Mouse (Mus musculus): ENCODE data around the gene Robo1. TPM values are rescaled to one million over a fixed set of nuclear protein-coding genes. Genes with fewer than 3 reads are reported as not detected.

Robo1 gene
- polyA plus RNA-seq, 1 experiment from 2014 or later, result 66.9 TPM

DNA sequence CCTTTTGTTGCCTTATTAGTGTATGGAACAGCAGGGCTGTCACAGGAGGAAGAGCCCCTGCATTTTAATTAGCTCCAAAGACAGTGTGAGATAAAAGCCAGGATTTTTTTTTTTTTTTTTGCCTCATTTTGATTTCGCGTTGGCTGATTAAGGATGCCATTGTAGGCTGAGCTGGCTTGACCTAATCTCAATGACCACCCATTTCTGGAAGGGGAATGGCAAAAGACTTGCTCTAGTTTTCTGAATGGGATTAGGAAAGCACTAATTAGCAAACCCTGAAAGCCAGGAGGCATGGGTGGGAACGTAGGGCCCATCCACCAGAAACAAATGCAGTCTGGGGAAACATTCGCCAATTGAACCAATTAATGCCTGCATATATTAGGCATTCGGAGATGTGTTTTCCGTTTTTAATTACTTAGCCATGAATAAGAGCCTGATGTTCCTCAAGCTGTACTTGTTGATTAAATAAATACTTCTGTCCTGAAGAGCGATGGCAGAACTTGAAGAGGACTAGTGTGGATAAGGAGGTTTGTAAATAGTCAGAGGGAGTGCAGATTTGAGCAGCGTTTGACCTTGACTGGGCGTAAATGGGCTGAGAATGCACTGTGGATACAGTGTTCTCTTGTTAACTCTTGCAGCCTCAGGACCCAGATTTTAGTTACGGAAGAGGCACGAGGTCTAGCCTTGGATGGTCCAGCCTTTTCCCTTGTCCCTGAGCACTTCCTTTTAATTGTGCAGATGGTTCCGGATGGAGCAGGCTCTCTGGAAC lies 391.3 kb downstream of the Robo1 start:
- Histone ChIP-seq H3K36me3 (replicated peaks) (no peaks in the 10 kb centered on the region), H3K27me3 (replicated peaks) (no peaks in the 10 kb centered on the region), H3K27ac (peak overlapping the region; percentile 67), H3K4me3 (no peak overlapping the region), H3K4me1 (peaks cover 30% of the 10 kb centered on the region), H3K4me2 (peak overlapping the region; percentile 11; the same call in 1 of the 2 replicates), H3K9me3 (no peaks in the 10 kb centered on the region), H3K9ac (no peak overlapping the region)
- peak; percentile 74 for ATAC-seq (replicated peaks)
- 22% methylated on average over 12 of the region's 12 CpGs for WGBS

DNA sequence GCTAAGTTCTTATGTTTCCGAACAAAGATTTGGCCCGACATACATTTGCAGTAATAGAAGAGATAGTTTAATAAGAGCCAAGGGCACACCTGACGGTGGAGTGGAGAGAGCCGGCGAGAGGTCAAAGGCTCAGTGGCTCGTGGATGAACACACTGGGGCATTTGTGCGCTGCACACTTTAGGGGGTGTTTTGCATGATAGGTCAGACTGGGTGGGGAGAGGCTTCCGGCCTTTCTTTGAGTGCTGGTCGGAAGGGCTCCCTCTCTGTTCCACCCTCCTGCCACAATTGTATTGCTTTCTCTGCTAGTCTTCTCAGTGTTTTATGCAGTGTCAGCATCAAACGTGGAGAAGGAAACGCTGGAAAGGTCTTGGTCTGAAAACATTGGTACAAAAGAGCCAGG lies 392.2 kb downstream of the Robo1 start:
- Histone ChIP-seq H3K9me3 (no peaks in the 10 kb centered on the region), H3K4me1 (peaks cover 27% of the 10 kb centered on the region), H3K9ac (no peak overlapping the region), H3K27me3 (replicated peaks) (no peaks in the 10 kb centered on the region), H3K27ac (peak overlapping the region; percentile 67; the same call in 1 of the 2 replicates), H3K36me3 (replicated peaks) (no peaks in the 10 kb centered on the region), H3K4me3 (no peak overlapping the region), H3K4me2 (no peak overlapping the region)
- 74% methylated on average over 11 of the region's 11 CpGs for WGBS
- no peak for ATAC-seq (replicated peaks)

DNA sequence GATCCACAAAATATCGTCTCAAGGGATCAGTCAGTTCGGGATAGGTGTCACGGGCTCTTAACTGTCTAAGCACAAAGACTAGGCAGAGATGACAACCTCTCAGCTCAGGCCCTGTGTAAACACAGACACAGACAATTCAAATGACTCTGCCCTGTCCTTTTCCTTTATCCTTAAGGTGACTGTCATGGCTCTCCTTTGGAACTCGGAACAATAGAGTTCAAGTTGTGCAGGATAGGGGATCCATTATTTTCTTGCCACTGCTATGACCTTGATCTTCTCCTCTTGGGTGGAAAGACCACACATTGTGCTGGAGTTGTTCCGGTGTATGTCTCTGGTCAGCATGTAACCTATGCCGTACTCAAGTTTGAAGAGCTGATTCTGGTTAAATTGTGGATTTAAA lies 395.4 kb downstream of the Robo1 start:
- Histone ChIP-seq H3K27ac (no peak overlapping the region), H3K9me3 (no peaks in the 10 kb centered on the region), H3K4me1 (peaks cover 23% of the 10 kb centered on the region), H3K4me3 (no peak overlapping the region), H3K4me2 (no peak overlapping the region), H3K27me3 (replicated peaks) (no peaks in the 10 kb centered on the region), H3K36me3 (replicated peaks) (no peaks in the 10 kb centered on the region), H3K9ac (no peak overlapping the region)
- ATAC-seq (replicated peaks), result no peak
- 65% methylated on average over 6 of the region's 6 CpGs for WGBS

DNA sequence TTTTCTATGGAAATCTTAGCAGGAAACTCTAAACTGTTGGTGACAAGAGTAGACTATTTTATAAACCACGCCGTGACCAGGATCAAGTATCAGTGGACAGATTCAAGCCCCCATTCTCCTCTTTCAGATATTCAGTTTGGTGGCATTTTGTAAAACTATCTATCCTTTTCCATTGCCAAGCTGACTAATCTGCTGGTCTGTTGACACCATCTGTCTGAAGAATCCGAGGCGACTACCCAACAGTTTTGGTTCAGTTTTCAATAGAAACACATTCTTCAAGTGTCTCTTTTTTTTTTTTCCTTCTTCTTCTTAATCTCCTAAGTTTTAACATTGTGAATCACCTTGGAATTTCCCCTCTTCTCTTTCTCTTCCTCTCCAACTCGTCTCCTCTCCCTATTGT lies 397.7 kb downstream of the Robo1 start:
- no peak overlapping the region for H3K4me2 ChIP-seq
- H3K36me3 ChIP-seq (replicated peaks), result no peaks in the 10 kb centered on the region
- no peak overlapping the region for H3K4me3 ChIP-seq
- no peak overlapping the region for H3K9ac ChIP-seq
- H3K27ac ChIP-seq, result no peak overlapping the region
- H3K9me3 ChIP-seq, result no peaks in the 10 kb centered on the region
- no peaks in the 10 kb centered on the region for H3K27me3 ChIP-seq (replicated peaks)
- no peak for ATAC-seq (replicated peaks)
- peaks cover 7% of the 10 kb centered on the region; the same call in 1 of the 2 replicates for H3K4me1 ChIP-seq
- 72% methylated on average over 5 of the region's 5 CpGs for WGBS

DNA sequence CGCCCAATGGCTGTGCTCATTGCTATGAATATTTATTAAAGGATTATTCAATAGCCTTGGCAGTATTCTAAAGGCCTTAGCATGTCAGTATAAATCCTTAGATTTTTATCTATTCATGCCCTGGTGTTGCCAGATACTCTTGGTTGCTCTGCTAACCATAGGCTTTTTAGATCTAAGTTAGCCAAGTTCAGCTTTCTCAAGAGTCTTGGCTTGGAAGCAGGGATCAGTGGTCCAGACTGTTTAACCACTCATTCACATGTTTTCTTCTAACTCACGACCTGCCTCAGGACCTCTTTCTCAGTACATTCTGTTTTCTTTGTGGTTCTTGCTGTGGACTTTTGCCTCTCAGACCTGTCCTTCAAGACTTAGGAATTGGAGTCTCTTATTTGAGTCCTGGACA lies 400.4 kb downstream of the Robo1 start:
- Histone ChIP-seq H3K4me3 (no peak overlapping the region), H3K36me3 (replicated peaks) (no peaks in the 10 kb centered on the region), H3K4me2 (no peak overlapping the region), H3K27me3 (replicated peaks) (no peaks in the 10 kb centered on the region), H3K4me1 (peaks cover 3% of the 10 kb centered on the region; the same call in 1 of the 2 replicates), H3K9ac (no peak overlapping the region), H3K27ac (no peak overlapping the region), H3K9me3 (no peaks in the 10 kb centered on the region)
- WGBS, result 67% methylated on average over 2 of the region's 2 CpGs
- no peak for ATAC-seq (replicated peaks)

DNA sequence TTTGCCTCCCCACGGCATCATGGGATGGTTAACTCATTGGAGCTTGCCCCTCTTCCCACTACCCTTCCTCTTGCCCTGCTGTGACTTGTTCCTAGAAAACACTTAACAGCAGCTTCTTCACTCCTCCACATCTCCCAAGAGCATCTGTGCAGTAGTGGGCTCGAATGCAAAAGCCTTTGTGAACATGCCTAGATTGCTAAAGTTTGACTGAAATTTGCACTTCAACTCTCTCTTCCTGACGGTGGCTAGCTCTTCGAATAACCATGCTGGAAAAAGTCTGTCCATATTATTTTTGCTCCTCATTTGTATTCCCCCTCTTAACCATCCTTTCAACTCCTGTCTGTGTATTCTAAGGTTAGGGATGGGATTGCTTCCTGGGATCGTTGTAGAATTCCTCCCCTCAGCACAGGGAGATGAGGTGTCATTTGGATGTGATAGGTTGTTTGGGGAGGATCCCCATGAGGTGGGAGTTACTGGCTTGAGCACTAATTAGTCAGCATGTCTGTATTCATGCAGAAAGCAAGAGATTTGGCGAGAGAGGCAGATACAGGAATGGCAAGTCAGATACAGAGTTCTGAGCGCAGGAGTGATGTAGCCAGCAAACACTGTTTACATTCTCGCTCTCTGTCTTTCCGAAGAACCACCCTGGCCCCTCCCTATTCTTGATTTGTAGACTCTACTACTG lies 409.2 kb downstream of the Robo1 start:
- Histone ChIP-seq H3K4me3 (no peak overlapping the region), H3K4me1 (peaks cover 10% of the 10 kb centered on the region; the same call in 1 of the 2 replicates), H3K27me3 (replicated peaks) (no peaks in the 10 kb centered on the region), H3K36me3 (replicated peaks) (no peaks in the 10 kb centered on the region), H3K4me2 (no peak overlapping the region), H3K9me3 (no peaks in the 10 kb centered on the region), H3K27ac (0 out of 2 replicates have a peak overlapping the region, but pooled peaks have one; percentile 11), H3K9ac (no peak overlapping the region)
- WGBS, result 56% methylated on average over 9 of the region's 9 CpGs
- no peak for ATAC-seq (replicated peaks)

DNA sequence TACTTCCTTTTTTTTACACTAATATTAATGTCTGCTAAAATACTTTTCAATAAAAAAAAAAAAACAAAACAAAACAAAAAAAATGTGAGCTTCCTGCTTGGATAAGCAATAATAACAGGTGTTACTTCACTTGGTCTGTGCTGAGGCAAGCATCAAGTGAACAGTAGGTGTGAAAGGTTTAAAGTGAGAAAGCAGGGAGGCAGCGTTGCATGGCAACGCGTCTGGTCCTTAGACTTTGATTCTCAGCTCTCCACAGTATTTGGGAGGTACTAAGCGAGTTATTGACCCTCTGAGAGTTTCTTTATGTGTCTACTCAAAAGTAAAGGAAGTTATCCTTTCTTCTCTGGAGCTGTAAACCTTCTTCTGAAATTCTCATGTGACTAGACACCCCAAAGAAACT lies 411.0 kb downstream of the Robo1 start:
- no peak for ATAC-seq (replicated peaks)
- H3K4me1 ChIP-seq, result peaks cover 14% of the 10 kb centered on the region; the same call in 1 of the 2 replicates
- no peak overlapping the region for H3K4me3 ChIP-seq
- H3K27me3 ChIP-seq (replicated peaks), result no peaks in the 10 kb centered on the region
- no peak overlapping the region for H3K27ac ChIP-seq
- H3K9me3 ChIP-seq, result no peaks in the 10 kb centered on the region
- no peak overlapping the region for H3K4me2 ChIP-seq
- H3K9ac ChIP-seq, result no peak overlapping the region
- 74% methylated on average over 4 of the region's 4 CpGs for WGBS
- no peaks in the 10 kb centered on the region for H3K36me3 ChIP-seq (replicated peaks)

DNA sequence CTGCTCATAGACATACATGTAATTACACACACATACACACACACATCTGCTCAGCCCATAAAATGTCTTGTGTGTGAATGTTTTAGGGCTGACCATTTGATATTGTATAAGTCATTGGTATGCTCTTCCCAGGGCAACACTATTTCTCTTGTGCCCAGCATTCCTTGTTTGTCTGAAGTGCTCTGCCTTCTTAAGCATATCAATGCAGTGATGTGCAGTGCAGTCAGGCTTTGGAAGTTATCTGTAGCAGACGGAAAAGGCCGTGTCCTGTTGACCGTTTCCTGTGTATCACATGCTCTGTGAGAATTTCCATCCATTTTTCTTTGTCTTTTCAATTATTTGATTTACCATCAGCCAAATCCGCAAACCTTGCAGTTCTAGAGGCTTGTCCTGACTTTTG lies 412.9 kb downstream of the Robo1 start:
- H3K27me3 ChIP-seq (replicated peaks), result no peaks in the 10 kb centered on the region
- no peak overlapping the region for H3K9ac ChIP-seq
- H3K4me2 ChIP-seq, result no peak overlapping the region
- ATAC-seq (replicated peaks), result no peak
- 90% methylated on average over 4 of the region's 4 CpGs for WGBS
- peaks cover 13% of the 10 kb centered on the region; the same call in 1 of the 2 replicates for H3K4me1 ChIP-seq
- H3K4me3 ChIP-seq, result no peak overlapping the region
- no peaks in the 10 kb centered on the region for H3K36me3 ChIP-seq (replicated peaks)
- no peak overlapping the region for H3K27ac ChIP-seq
- H3K9me3 ChIP-seq, result no peaks in the 10 kb centered on the region

DNA sequence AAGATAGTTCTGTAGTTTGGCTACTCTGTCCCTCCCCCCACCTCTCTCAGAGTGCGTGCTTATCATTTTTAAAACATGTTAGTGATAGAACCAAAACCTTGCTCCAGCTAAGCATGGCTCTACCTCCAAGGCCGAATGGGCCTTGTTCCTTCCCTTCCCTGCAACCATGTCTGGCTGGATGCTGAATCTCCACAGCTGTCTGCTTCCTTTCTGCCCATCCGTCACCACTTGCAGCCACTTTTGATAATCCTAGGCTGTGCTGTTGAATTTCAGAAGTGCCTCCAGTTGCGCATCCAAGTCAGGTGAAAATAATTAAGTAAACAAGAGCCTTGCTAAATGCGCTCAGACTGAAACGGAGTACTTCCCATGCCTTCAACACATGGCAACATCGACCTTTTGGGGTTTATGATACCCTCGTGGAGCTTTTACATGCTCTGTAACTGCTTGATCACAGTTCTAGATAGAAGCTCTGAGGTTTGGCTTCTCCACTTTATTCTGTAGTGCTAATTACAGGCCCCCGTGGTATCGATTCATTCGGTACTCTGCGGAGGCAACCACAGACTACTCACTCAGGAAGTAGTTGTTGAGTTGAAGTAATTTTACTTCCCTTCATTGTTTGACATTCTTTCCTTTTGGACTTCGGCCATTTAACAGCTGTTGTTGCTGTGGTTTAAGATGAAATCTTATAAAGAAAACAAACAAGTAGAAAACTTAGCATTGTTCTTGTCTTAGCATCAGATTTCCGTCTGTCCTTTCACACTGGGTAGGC lies 413.8 kb downstream of the Robo1 start:
- Histone ChIP-seq H3K9ac (no peak overlapping the region), H3K36me3 (replicated peaks) (no peaks in the 10 kb centered on the region), H3K4me1 (peaks cover 11% of the 10 kb centered on the region; the same call in 1 of the 2 replicates), H3K9me3 (no peaks in the 10 kb centered on the region), H3K4me3 (no peak overlapping the region), H3K27ac (no peak overlapping the region), H3K4me2 (no peak overlapping the region), H3K27me3 (replicated peaks) (no peaks in the 10 kb centered on the region)
- WGBS, result 84% methylated on average over 14 of the region's 14 CpGs
- ATAC-seq (replicated peaks), result no peak

DNA sequence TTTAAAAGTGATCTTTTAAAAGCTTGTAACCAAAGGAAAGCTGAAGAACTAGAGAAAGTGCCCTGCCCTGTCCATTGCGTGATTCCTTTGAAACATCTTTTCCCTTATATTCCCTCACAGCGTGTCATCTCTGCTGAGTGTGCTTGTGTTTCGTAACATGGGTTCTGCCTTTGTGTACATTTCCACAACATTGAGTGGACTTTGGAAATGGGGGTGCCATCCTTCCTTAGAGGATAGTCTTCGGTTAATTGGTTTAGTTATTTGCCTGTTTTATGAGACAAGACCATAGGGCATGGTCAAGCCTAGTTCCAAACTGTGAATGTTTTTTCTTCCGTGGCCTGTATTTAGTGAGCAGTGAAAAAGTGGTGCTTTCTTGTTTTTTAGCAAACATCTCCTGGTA lies 426.1 kb downstream of the Robo1 start:
- Histone ChIP-seq H3K27ac (no peak overlapping the region), H3K9me3 (no peaks in the 10 kb centered on the region), H3K4me1 (peaks cover 4% of the 10 kb centered on the region; the same call in 1 of the 2 replicates), H3K36me3 (replicated peaks) (no peaks in the 10 kb centered on the region), H3K9ac (no peak overlapping the region), H3K27me3 (replicated peaks) (no peaks in the 10 kb centered on the region), H3K4me2 (no peak overlapping the region), H3K4me3 (no peak overlapping the region)
- no peak for ATAC-seq (replicated peaks)
- WGBS, result 74% methylated on average over 5 of the region's 5 CpGs

DNA sequence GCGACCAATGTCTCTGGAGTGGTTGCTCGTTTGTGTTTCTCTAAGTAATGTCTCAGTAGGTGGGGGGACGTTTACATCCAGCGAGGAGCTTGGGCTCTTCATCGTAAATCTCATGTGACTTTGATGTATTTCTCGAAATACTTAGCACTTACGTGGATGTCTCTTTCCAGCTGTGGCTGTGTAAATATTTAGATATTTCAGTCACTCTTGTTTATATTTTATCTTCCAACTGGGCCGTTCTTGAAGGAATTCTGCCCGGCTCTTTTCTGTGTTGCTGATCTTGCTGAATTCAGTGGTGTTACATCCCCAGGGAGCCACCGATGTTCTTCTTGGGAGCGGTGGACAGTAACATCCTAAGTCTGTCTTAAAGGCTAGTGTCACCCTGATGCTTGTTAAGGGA lies 427.1 kb downstream of the Robo1 start:
- no peak for ATAC-seq (replicated peaks)
- Histone ChIP-seq H3K36me3 (replicated peaks) (no peaks in the 10 kb centered on the region), H3K27me3 (replicated peaks) (no peaks in the 10 kb centered on the region), H3K4me2 (no peak overlapping the region), H3K4me1 (peaks cover 4% of the 10 kb centered on the region; the same call in 1 of the 2 replicates), H3K9me3 (no peaks in the 10 kb centered on the region), H3K4me3 (no peak overlapping the region), H3K9ac (no peak overlapping the region), H3K27ac (no peak overlapping the region)
- WGBS, result 77% methylated on average over 11 of the region's 11 CpGs

DNA sequence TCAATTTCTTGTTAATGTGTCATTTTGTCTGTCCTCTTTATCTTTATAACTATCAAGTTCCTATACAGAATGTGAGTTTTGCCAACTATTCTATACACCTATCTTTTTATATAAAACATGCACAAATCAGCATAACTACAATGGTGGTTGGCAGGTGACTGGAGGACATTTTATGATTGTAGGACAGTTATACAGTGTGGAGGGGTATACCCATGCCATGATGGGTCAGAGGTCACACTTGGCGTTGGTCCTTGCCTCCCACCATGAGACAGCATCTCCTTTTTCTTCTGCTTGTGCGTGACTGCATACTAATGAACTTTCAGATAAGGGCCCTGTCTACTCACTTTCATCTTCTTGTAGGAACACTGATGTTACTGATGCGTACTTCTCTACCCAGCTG lies 427.5 kb downstream of the Robo1 start:
- H3K4me3 ChIP-seq, result no peak overlapping the region

More for the DNA sequence above, 427.5 kb downstream of the Robo1 start:
- Histone ChIP-seq H3K4me1 (peaks cover 4% of the 10 kb centered on the region; the same call in 1 of the 2 replicates), H3K9ac (no peak overlapping the region), H3K9me3 (no peaks in the 10 kb centered on the region), H3K27ac (no peak overlapping the region), H3K27me3 (replicated peaks) (no peaks in the 10 kb centered on the region), H3K4me2 (no peak overlapping the region), H3K36me3 (replicated peaks) (no peaks in the 10 kb centered on the region)
- ATAC-seq (replicated peaks), result 0 out of 2 replicates have a peak, but pooled peaks have one; percentile 32
- 85% methylated on average over 3 of the region's 3 CpGs for WGBS

Data from midbrain, embryonic 15.5 days (tissue).